ENCODE assay signal across 10 mouse cellular contexts in genomic region chr5:115076144-115076901, GRCm38 (mm10). TPM values are rescaled to one million over a fixed set of nuclear protein-coding genes. Genes with fewer than 3 reads are reported as not detected.
DNase-seq lines count a peak whose midpoint lies in the region; ATAC-seq lines count a peak whose summit lies in the region.
"Had no signal": no experiment of that assay in that cellular context is flagged by ENCODE, and none has a peak within 500 bp of the region (broad histone marks: within the 10 kb centered on the region; RNA-seq: fewer than 3 reads in every experiment).

No protein-coding gene starts in this region.

- DNase-seq in heart, adult 9 months (ENCODE audit: low spot score in 2 of 2) = peak; percentile 18 to 57
- peak; percentile 74 for DNase-seq in ES-CJ7 (ENCODE audit: low read depth, low spot score)
- peak; percentile 83 for DNase-seq in c-Kit-positive CD71-positive TER-119-positive erythroid progenitor cells, embryonic 14.5 days (ENCODE audit: low spot score)
- DNase-seq in gastrocnemius, adult 8-10 months (ENCODE audit: low spot score in 2 of 2) = peak; percentile 34 to 51
- DNase-seq in layer of hippocampus, postnatal 10 days (ENCODE audit: low spot score in 2 of 2) = peak; percentile 77 to 80
- DNase-seq in lung, postnatal 36 days = peak; percentile 88
- peak; percentile 61 to 76 for DNase-seq in spleen, postnatal 36 days (ENCODE audit: low spot score in 2 of 2)

- no peak for ATAC-seq in heart, embryonic 12.5 days (ENCODE audit: insufficient number of reproducible peaks, low FRiP score)

- H3K9me3 ChIP-seq in heart, embryonic 12.5 days (replicated peaks) = no peaks in the 10 kb centered on the region
- H3K9me3 ChIP-seq: embryonic facial prominence, embryonic 12.5 days; midbrain, embryonic 12.5 days had no signal

- peaks cover 20% of the 10 kb centered on the region for H3K36me3 ChIP-seq in heart, embryonic 12.5 days

- H3K27ac ChIP-seq in heart, embryonic 12.5 days (ENCODE audit: poor library complexity, severe bottlenecking) = no peak overlapping the region
- H3K27ac ChIP-seq: embryonic facial prominence, embryonic 12.5 days; midbrain, embryonic 12.5 days had no signal

- no peak overlapping the region for H3K4me3 ChIP-seq in heart, embryonic 12.5 days
- H3K4me3 ChIP-seq: embryonic facial prominence, embryonic 12.5 days; midbrain, embryonic 12.5 days had no signal

- peaks cover 27% of the 10 kb centered on the region for H3K4me1 ChIP-seq in heart, embryonic 12.5 days (replicated peaks)
- H3K4me1 ChIP-seq: midbrain, embryonic 12.5 days had no signal

- H3K9ac ChIP-seq in heart, embryonic 12.5 days = no peak overlapping the region
- H3K9ac ChIP-seq: embryonic facial prominence, embryonic 12.5 days; midbrain, embryonic 12.5 days had no signal

- WGBS in heart, embryonic 12.5 days = 51% methylated on average over 5 of the region's 5 CpGs

- no peaks in the 10 kb centered on the region for H3K27me3 ChIP-seq in heart, embryonic 12.5 days (replicated peaks)
- H3K27me3 ChIP-seq: embryonic facial prominence, embryonic 12.5 days; midbrain, embryonic 12.5 days had no signal

- no peak overlapping the region for H3K4me2 ChIP-seq in heart, embryonic 12.5 days
- H3K4me2 ChIP-seq: embryonic facial prominence, embryonic 12.5 days; midbrain, embryonic 12.5 days had no signal

RNA-seq across cellular contexts. Expression of gene Gm10401, which starts 21.8 kb away (rescaled TPM):
- polyA plus RNA-seq in heart, embryonic 12.5 days (2016; fragmentation: Nextera tagmentation; extraction: Ambion mirVana) = 14.1 and 15.7 TPM in 2 replicates
- total RNA-seq in gastrocnemius, adult 8-10 months (2022) = not detected
- total RNA-seq in layer of hippocampus, postnatal 10 days (2021) = not detected

RNA-seq across cellular contexts. Expression of gene Acads, which starts 42.8 kb away (rescaled TPM):
- polyA plus RNA-seq in heart, embryonic 12.5 days (2016; fragmentation: Nextera tagmentation; extraction: Ambion mirVana) = 114 and 123 TPM in 2 replicates
- 10 to 100 TPM; 66.4 to 76.7 (median 72.5) TPM for total RNA-seq in gastrocnemius, adult 8-10 months (2022)
- total RNA-seq in layer of hippocampus, postnatal 10 days (2021) = 1 to 10 TPM; 6.8 to 9.9 TPM

RNA-seq across cellular contexts. Expression of gene Unc119b, which starts 58.5 kb away (rescaled TPM):
- 22.8 and 23.2 TPM in 2 replicates for polyA plus RNA-seq in heart, embryonic 12.5 days (2016; fragmentation: Nextera tagmentation; extraction: Ambion mirVana)
- 10 to 100 TPM in 2 of 4 experiments, 1 to 10 TPM in 2; 8.6 to 11.7 (median 9.8) TPM for total RNA-seq in gastrocnemius, adult 8-10 months (2022)
- total RNA-seq in layer of hippocampus, postnatal 10 days (2021) = 10 to 100 TPM; 26.7 to 29.8 TPM

Comparison
In these comparisons a context has a peak if more than half of its experiments do, and no peak if none do; other contexts are left out.
1. DNase-seq: peak in every context shown above with its lines; median percentile 88 in lung, postnatal 36 days; 83 in c-Kit-positive CD71-positive TER-119-positive erythroid progenitor cells, embryonic 14.5 days; 78 in layer of hippocampus, postnatal 10 days; 74 in ES-CJ7; 68 in spleen, postnatal 36 days; 42 in gastrocnemius, adult 8-10 months; 38 in heart, adult 9 months.
2. RNA of gene Acads, which starts 42.8 kb away (total RNA-seq): 66.4 to 76.7 TPM in gastrocnemius, adult 8-10 months; 6.8 to 9.9 TPM in layer of hippocampus, postnatal 10 days; every median in the first group is over 4 times any median in the second.